Mouse (Mus musculus) left cerebral cortex, postnatal 25 days (tissue): ENCODE results near the gene Ddc. TPM values are rescaled to one million over a fixed set of nuclear protein-coding genes. Genes with fewer than 3 reads are reported as not detected.

Experiments used
- DNase-seq, 2 experiments: peaks; one replicate each; pipeline ENCODE4 v3.0.0; 2022; ENCODE audit warnings: low spot score in 2 of 2, mixed read lengths in 1 of 2
- intact Hi-C: fragments of 180-260 bp; cut with DNase I; formaldehyde crosslinking; loops from one replicate; pipeline ENCODE4 v1.15.1; 2025
- total RNA-seq, 2 experiments: library from RNA; stranded (reverse); gene quantifications; 2 replicates each; pipeline ENCODE4 v1.2.3; 2021

Ddc gene
- total RNA-seq, 2 experiments from 2014 or later: 5.4 to 7.0 TPM

- no peak for DNase-seq
- intact Hi-C loops: no loop called here
These were observed 127.3 kb downstream of the Ddc start for GRCm38 (mm10) chr11:11770691-11771090.

- no peak for DNase-seq
- intact Hi-C loops: no loop called here
These were observed 128.7 kb downstream of the Ddc start for GRCm38 (mm10) chr11:11769281-11769680.

- DNase-seq: no peak
- intact Hi-C loops: no loop called here
These were observed 129.9 kb downstream of the Ddc start for GRCm38 (mm10) chr11:11768057-11768456.

- DNase-seq: no peak
- intact Hi-C loops: no loop called here
These were observed 131.2 kb downstream of the Ddc start for GRCm38 (mm10) chr11:11766736-11767135.

GRCm38 (mm10) chr11:11766105-11766504 is 131.8 kb downstream of the Ddc start:
- intact Hi-C loops: no loop called here
- DNase-seq: peak in 1 of 2 experiments; percentile 27

- intact Hi-C loops: no loop called here
These were observed 132.5 kb downstream of the Ddc start for GRCm38 (mm10) chr11:11765414-11765813.

More at GRCm38 (mm10) chr11:11765414-11765813, 132.5 kb downstream of the Ddc start:
- no peak for DNase-seq

Other genes starting within 250 kb of the Ddc start
- 1 to 10 TPM; 3.1 to 4.0 TPM for gene Ikzf1, start 213.1 kb downstream of the Ddc start, total RNA-seq
- gene Fignl1, start 89.2 kb downstream of the Ddc start, total RNA-seq: 1 to 10 TPM in 1 of 2 experiments, under 1 TPM in 1; 0.73 to 1.0 TPM
- 10 to 100 TPM; 29.5 to 43.0 TPM for gene Grb10, start 140.5 kb upstream of the Ddc start, total RNA-seq